Mouse (Mus musculus): ENCODE measurements at regions not wholly inside any gene's neighbourhood (a gene's known extent, or its start where the extent isn't known, plus 50 kb on each side); places are given as distances from the start of the nearest gene placed in this dataset.

- no peaks in the 10 kb centered on the region for H3K36me3 ChIP-seq (ENCODE audit: insufficient read depth, low read length)
- TF ChIP-seq CTCF (IDR thresholded peaks at IDR 0.05; ENCODE audit: low read depth) = no peak
Observed at GRCm38 (mm10) chr4:33583979-33584907, 274.1 kb downstream of the Rngtt start.

GRCm38 (mm10) chr4:33585821-33586220 is 275.7 kb downstream of the Rngtt start:
- TF ChIP-seq CTCF (IDR thresholded peaks at IDR 0.05; ENCODE audit: low read depth) = no peak
- Histone ChIP-seq H3K9ac (replicated peaks; ENCODE audit: low read length) (no peak overlapping the region), H3K4me2 (ENCODE audit: low read depth, low read length) (no peak overlapping the region), H3K27me3 (ENCODE audit: insufficient read depth, low read length) (no peaks in the 10 kb centered on the region), H3K27ac (no peak overlapping the region), H3K9me3 (ENCODE audit: low read length) (no peaks in the 10 kb centered on the region), H3K4me3 (ENCODE audit: low read length) (no peak overlapping the region), H3K4me1 (ENCODE audit: insufficient read depth, low read length) (no peaks in the 10 kb centered on the region), H3K36me3 (ENCODE audit: insufficient read depth, low read length) (no peaks in the 10 kb centered on the region)
- ATAC-seq (no peak), DNase-seq (ENCODE audit: low spot score) (no peak)
- 73% methylated on average over 6 of the region's 6 CpGs for WGBS

More at GRCm38 (mm10) chr4:33583979-33584907, 274.1 kb downstream of the Rngtt start:
- no peak overlapping the region for H3K4me2 ChIP-seq (ENCODE audit: low read depth, low read length)
- no peak overlapping the region for H3K4me3 ChIP-seq (ENCODE audit: low read length)
- no peak for DNase-seq (ENCODE audit: low spot score)
- H3K27me3 ChIP-seq (ENCODE audit: insufficient read depth, low read length) = no peaks in the 10 kb centered on the region
- WGBS = 86% methylated on average over 22 of the region's 22 CpGs
- no peak for ATAC-seq
- H3K27ac ChIP-seq = no peak overlapping the region
- H3K9ac ChIP-seq (replicated peaks; ENCODE audit: low read length) = no peak overlapping the region
- no peaks in the 10 kb centered on the region for H3K9me3 ChIP-seq (ENCODE audit: low read length)
- H3K4me1 ChIP-seq (ENCODE audit: insufficient read depth, low read length) = no peaks in the 10 kb centered on the region

DNA sequence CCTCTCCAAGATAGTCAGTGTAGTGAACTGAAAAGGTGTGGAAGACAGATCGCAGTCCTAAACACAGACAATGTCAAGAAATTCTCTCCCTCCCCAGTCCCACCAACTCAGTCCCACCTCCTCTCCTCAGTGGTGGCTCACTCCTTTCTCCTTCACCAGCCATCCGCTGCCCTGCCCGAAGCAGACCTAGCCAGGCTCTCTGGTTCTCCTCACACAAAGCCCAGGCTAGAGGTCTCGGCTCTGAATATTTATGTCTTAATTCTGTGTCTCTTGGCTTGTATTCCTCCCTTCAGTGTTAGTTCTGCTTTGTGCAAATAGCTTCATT is 276.1 kb downstream of the Rngtt start:
- Histone ChIP-seq H3K27me3 (ENCODE audit: insufficient read depth, low read length) (no peaks in the 10 kb centered on the region), H3K4me1 (ENCODE audit: insufficient read depth, low read length) (no peaks in the 10 kb centered on the region), H3K4me2 (ENCODE audit: low read depth, low read length) (no peak overlapping the region; the same call in 1 of the 2 replicates), H3K9me3 (ENCODE audit: low read length) (no peaks in the 10 kb centered on the region), H3K27ac (peak overlapping the region; percentile 17), H3K9ac (replicated peaks; ENCODE audit: low read length) (no peak overlapping the region), H3K36me3 (ENCODE audit: insufficient read depth, low read length) (no peaks in the 10 kb centered on the region), H3K4me3 (ENCODE audit: low read length) (no peak overlapping the region)
- TF ChIP-seq CTCF (IDR thresholded peaks at IDR 0.05; ENCODE audit: low read depth) = no peak
- 37% methylated on average over 4 of the region's 4 CpGs for WGBS
- no peak for DNase-seq (ENCODE audit: low spot score)
- peak; percentile 28 for ATAC-seq

GRCm38 (mm10) chr4:33586615-33587451 is 276.7 kb downstream of the Rngtt start:
- Histone ChIP-seq H3K4me1 (ENCODE audit: insufficient read depth, low read length) (no peaks in the 10 kb centered on the region), H3K9me3 (ENCODE audit: low read length) (peaks cover 3% of the 10 kb centered on the region; the same call in 1 of the 2 replicates), H3K9ac (replicated peaks; ENCODE audit: low read length) (no peak overlapping the region), H3K4me2 (ENCODE audit: low read depth, low read length) (peak overlapping the region; percentile 33), H3K36me3 (ENCODE audit: insufficient read depth, low read length) (no peaks in the 10 kb centered on the region), H3K4me3 (ENCODE audit: low read length) (peak overlapping the region; percentile 1; the same call in 1 of the 2 replicates), H3K27me3 (ENCODE audit: insufficient read depth, low read length) (no peaks in the 10 kb centered on the region), H3K27ac (peak overlapping the region; percentile 17)
- peak; percentile 68 for TF ChIP-seq CTCF (IDR thresholded peaks at IDR 0.05; ENCODE audit: low read depth)
- DNase-seq (ENCODE audit: low spot score) (peak; percentile 69), ATAC-seq (peak; percentile 85)
- 5% methylated on average over 15 of the region's 15 CpGs for WGBS

- no peak overlapping the region for H3K9ac ChIP-seq (replicated peaks; ENCODE audit: low read length)
- no peak overlapping the region for H3K27ac ChIP-seq
- H3K4me3 ChIP-seq (ENCODE audit: low read length) = no peak overlapping the region
- WGBS = 57% methylated on average over 11 of the region's 11 CpGs
- H3K9me3 ChIP-seq (ENCODE audit: low read length) = peaks cover 5% of the 10 kb centered on the region; the same call in 1 of the 2 replicates
- no peaks in the 10 kb centered on the region for H3K36me3 ChIP-seq (ENCODE audit: insufficient read depth, low read length)
- peak; percentile 24; the same call in 1 of the 2 replicates for ATAC-seq
- TF ChIP-seq CTCF (IDR thresholded peaks at IDR 0.05; ENCODE audit: low read depth) = no peak
- H3K27me3 ChIP-seq (ENCODE audit: insufficient read depth, low read length) = no peaks in the 10 kb centered on the region
- 0 out of 2 replicates have a peak overlapping the region, but pooled peaks have one; percentile 33 for H3K4me2 ChIP-seq (ENCODE audit: low read depth, low read length)
- no peaks in the 10 kb centered on the region for H3K4me1 ChIP-seq (ENCODE audit: insufficient read depth, low read length)
- peak; percentile 23 for DNase-seq (ENCODE audit: low spot score)
Observed at GRCm38 (mm10) chr4:33587666-33588065, 277.6 kb downstream of the Rngtt start.

GRCm38 (mm10) chr4:33588127-33588526 is 278.0 kb downstream of the Rngtt start:
- Histone ChIP-seq H3K36me3 (ENCODE audit: insufficient read depth, low read length) (no peaks in the 10 kb centered on the region), H3K27ac (no peak overlapping the region), H3K4me3 (ENCODE audit: low read length) (no peak overlapping the region), H3K9ac (replicated peaks; ENCODE audit: low read length) (no peak overlapping the region), H3K4me1 (ENCODE audit: insufficient read depth, low read length) (no peaks in the 10 kb centered on the region), H3K4me2 (ENCODE audit: low read depth, low read length) (no peak overlapping the region), H3K27me3 (ENCODE audit: insufficient read depth, low read length) (no peaks in the 10 kb centered on the region), H3K9me3 (ENCODE audit: low read length) (peaks cover 5% of the 10 kb centered on the region; the same call in 1 of the 2 replicates)
- 74% methylated on average over 5 of the region's 5 CpGs for WGBS
- ATAC-seq = no peak
- TF ChIP-seq CTCF (IDR thresholded peaks at IDR 0.05; ENCODE audit: low read depth) = no peak
- no peak for DNase-seq (ENCODE audit: low spot score)
